Mouse (Mus musculus) frontal cortex, adult (tissue): ENCODE measurements around the gene Git2.

Experiments
- ATAC-seq: cut with Nextera tagmentation; 2 replicates; pipeline ENCODE4 v1.9.2; 2017; ENCODE audit warnings: mild to moderate bottlenecking, moderate library complexity, mixed read lengths; ENCODE audit not compliant: low TSS enrichment

Git2 gene

DNA sequence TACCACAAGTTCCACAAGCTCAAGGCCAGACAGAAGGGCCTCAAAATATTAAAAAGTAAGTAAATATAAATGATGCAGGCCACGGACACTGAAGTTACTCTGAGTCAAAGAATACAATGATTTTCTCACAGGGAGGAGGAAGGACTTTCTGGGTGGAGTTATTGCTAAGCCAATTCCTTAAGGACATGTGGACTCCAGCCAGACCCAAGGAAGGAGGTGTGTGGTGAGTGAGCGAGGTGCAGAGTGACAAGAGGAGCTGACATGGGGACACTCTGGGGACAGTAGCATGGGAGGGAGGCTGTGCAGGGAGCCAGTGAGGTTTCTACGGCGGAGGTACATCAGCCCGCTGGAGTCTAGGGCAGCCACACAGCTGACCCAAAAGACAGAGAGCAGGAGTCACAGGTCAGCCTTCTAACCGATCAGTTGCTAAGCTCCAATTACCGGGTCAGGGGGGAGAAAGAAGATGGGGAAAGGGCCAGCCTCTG is 88.5 kb downstream of the Git2 start:
- ATAC-seq, result no peak

DNA sequence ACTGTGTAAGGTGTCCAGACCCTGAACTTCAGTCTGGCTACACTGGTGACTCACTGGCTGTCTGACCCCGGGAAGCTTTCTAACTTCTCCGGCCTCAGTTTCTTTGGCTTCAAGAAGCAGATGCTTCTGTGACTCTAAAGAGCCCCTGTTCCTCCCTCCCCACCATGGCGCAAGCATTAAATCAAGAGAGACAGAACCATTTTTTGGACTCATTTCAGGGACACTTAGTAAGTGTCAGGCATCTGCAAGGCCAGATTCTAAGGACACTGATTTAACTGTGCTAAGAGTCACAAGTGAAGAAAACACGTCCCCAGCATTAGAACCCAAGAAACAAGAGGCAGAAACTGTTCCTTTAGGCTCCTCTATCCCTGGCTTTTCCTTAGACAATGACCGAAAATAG is 89.3 kb downstream of the Git2 start:
- ATAC-seq, result no peak

DNA sequence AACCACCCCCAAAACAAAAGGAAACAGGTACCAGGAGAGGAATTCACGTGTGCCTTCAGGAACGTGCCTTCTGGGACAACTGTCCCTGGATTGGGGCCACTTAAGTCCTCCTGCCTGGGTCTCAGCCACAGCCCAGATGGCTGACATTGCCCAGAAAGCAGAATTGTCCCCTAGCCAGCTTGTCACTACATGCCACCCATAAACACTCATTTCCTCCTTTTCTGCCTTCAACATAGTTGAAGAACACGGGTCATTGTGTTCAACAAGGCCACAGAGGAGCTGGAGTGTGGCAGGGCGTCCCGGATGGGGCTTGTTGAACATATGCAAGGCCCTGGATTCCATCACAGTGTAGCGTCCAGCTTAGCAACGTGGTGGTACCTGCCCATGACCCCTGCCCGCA is 93.6 kb downstream of the Git2 start:
- ATAC-seq, result no peak

DNA sequence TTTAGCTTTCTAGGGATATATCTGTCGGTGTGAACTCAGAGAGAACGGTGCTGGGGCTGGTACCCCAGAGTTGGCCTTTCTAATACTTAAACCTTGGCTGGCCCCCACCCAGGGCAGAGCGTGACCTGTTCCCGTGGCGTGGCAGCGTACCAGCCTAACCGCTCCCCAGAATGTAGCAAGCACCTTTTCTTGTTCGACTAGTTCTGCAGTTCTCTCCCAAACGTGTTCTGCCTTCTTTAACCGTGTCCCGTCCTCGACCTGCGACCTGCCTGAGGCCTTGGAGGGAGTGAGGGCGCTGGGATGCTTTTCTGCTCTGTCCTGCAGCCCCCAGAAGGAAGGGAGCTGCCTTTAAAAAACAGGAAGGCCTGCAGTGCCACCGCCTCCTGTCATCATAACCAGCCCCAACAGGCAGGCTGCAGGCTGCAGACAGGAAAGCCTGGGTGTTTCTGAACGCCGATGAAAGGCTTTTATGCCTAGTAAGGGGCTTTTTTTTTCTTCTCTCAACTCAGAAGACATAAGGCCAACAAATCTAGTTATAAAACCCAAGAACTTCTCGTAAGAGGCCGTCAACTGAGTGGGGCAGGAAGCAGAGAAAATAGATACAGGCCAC is 94.5 kb downstream of the Git2 start:
- no peak for ATAC-seq

DNA sequence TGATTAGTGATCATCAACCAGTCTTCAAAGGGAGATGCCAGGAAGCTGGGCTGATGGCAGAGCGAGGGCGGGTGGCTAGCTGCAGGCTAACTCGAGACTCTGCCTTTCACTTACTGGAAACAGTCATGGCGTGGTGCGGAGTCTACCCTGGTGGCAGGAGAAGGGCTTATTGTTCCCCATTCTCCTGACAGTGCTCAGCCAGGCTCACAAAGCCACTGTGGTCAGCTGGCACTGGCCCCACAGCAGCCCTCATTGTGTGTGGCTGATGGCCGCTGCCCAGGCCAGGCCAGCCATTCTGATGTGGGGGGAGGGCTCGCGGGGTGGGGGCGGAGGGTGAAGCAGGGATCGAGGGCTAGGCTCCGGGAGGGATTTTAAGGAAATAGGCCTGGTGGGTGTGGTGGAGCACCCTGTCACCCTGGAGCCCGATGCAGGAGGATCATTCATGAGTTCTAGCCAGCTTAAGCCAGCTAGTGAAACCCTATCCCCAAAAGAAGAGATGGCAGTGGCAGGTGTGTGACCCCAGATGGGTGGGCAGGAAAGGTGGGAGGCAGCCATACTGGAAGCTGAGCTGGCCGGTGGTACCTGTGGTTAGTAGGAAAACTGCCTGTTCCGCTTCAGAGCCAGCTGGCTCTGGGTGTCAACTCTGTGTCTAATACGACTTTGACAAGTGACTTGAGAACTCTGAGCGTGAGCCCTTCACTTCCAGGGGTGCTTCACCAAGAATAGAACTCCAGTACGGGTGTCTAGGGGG is 95.3 kb downstream of the Git2 start:
- ATAC-seq, result peak; percentile 44; the same call in 1 of the 2 replicates
